Mouse (Mus musculus) liver, postnatal 0 days (tissue): Measurements from ENCODE around the gene Chn2.

Experiments
- CTCF ChIP-seq: sonication (generic); IDR thresholded peaks from 2 replicates; pipeline ENCODE4 v1.5.1; 2016; ENCODE audit warnings: antibody characterized with exemption, low read depth
- EP300 ChIP-seq: IDR thresholded peaks from 2 replicates; pipeline ENCODE4 v1.6.1; 2016; ENCODE audit warnings: antibody characterized with exemption, low read depth, mild to moderate bottlenecking

- TF ChIP-seq CTCF (no peak), EP300 (no peak)
Observed at GRCm38 (mm10) chr6:54220124-54220523, 180.8 kb downstream of the Chn2 start.
